Mouse (Mus musculus) adipocyte (in vitro differentiated cells): ENCODE measurements at regions not wholly inside any gene's neighbourhood (a gene's known extent, or its start where the extent isn't known, plus 50 kb on each side); places are given as distances from the start of the nearest gene placed in this dataset.

ENCODE experiments used
- DNase-seq: peaks from one replicate; pipeline ENCODE4 v3.0.0-alpha.2; 2016; ENCODE audit warnings: low spot score

DNA sequence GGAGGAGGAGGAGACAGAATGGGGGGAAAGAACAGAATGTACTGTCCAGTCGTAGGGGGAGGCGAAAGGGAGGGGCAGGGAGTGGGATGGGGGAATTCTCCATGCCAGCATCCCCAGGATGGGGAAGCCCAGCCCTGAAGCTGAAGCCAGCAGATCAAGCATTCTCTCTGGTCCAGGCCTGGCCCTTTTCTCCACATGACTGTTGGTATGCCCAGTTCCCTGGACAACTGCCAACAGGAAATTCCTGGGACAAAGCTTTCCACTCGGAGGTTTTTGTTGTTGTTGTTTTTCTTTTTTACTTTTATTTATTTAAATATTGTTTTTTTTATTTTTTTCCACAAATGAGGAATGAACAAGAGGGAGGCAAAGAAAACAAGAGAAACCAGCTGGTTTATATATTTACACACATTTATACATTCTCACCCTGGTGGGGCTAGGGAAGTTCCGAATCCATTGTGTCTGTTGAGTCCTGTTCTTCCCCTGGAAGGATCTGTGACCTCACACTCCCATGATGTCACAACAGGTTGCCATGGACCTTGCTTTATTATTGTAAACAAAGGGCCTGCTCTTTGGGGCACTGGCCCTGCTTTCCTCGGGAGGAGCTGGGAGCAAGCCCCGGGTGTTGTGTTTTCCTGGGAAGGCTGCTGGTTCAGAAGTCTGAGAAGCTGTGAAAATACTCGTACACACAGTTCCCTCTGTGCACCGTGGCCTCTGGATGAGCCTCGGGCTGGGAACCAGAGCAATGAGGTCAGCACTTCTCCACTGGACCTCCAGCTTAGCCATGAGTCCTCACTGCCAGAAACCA, 135.5 kb upstream of the Med13l start:
- peak; percentile 96 for DNase-seq

DNA sequence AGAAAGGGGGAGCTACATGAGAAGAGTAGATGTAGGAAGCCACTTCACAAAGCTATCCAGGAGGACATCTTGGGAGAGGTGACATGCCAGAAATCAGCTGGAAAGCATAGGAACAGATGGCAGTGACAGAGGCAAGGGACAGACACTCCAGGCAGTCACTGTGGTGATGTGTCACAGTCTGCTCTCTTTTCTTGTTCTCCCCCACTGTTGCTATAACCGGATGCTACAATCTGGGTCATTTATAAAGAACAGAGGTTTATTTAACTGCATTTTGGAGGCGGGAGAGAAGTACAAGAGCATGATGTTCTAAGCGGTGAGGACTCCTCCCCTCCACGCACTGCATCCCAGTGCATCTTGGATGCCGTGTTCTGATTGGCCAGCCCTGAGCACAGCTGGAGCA, 133.8 kb upstream of the Med13l start:
- DNase-seq, result no peak

DNA sequence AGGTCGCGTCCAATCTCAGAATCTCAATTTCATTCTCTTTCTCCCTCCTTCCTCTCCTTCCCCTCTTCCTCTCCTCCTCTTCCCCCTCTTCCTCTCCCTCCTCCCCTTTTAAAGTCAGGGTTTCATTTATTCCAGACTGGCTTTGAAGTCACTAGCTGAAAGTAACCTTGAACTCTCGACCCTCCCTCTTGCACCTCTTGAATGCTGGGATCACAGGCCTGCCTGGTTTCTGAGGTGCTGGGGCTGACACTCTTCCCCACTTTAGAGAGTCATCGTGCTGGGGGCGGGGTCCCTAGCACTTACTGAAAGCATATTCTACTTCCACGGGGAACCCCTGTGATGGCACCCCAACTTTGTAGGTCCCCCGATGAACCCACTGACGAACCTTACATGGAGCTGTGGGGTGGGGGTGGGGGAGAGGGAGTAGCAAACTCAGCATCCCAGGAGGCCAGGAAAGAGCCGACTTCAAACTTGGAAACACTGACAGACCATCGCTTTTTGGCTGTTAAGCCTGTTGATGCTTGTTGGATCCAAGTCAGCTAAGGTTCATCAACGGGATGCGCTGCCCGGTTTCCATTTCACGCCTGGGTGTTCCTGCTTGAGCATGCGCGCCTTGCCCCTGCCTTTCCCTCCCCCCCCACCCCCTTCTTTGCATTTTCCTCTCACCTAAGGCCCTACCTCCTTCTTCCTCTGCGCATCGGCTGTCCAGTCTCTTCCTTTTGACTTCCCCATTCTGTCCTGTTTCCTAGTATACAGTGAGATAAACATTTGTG, 132.0 kb upstream of the Med13l start:
- no peak for DNase-seq

GRCm38 (mm10) chr5:118433599-118433998, 126.9 kb upstream of the Med13l start:
- no peak for DNase-seq

DNA sequence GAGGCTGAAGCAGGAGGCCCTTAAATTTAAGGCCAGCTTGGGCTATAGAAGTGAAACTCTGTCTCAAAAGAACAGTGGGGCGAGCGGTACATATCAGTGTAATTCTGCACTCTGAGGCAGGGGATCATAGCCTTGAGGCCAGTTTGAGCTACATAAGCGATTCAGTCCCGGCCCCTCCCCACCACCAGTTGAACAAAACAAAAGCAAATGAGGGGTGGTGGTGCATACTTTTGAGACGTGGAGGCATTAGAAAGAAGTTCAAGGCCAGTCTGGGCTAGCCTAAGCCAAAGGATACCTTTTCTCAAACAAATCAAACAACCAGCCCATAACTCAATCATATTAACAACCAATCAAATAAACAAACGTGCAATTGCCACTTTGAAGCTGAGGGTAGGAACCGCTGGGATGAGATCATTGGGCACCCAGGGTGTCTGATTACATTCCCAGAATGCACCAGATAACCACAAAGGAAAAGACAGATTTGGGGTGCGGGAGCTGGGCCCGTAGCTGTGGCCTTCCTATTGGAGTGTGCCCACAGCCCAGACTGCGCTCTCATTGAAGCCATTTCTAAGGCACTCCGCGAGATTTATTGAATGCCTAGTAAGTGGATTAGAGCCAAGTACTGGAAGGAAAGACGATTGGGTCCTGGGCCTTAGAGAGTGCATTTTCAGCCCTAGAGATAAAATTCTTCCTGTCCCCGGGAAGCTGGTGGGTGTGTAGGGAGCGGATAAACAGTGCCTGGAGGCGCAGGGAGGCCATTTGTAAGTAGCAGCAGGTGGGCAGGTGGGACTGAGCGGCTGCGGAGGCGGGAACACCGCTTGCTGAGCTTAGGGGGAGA, 125.5 kb upstream of the Med13l start:
- no peak for DNase-seq

DNA sequence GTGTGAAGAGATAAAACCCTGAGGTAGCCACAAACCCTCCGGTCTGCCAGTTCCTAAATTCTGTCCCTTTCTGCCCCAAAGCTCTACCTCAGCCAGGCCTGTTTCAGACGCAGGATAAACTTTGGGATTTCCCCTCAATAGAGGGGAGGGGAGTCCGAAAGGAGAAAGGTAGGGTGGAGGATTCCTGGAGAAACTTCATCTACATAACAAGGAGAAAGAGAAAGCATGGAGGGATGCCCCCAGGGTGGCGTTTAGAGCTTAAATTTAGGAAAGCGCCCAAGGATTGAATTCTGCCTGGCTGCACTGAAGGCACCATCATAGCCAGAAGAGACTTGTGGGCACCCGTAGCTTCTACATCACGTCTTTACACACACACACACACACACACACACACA, 124.9 kb upstream of the Med13l start:
- DNase-seq, result no peak

GRCm38 (mm10) chr5:118436035-118436434, 124.4 kb upstream of the Med13l start:
- no peak for DNase-seq

GRCm38 (mm10) chr5:118436474-118437306, 123.8 kb upstream of the Med13l start:
- no peak for DNase-seq

- no peak for DNase-seq
These were observed 123.2 kb upstream of the Med13l start for GRCm38 (mm10) chr5:118437307-118437610.

- DNase-seq, result peak; percentile 71
These were observed 122.5 kb upstream of the Med13l start for GRCm38 (mm10) chr5:118438016-118438415.

- no peak for DNase-seq
These were observed 115.8 kb upstream of the Med13l start for GRCm38 (mm10) chr5:118444538-118445251.

- no peak for DNase-seq
These were observed 115.1 kb upstream of the Med13l start for GRCm38 (mm10) chr5:118445252-118445987.

GRCm38 (mm10) chr5:118445988-118446280, 114.5 kb upstream of the Med13l start:
- no peak for DNase-seq

- DNase-seq, result no peak
These were observed 113.6 kb upstream of the Med13l start for GRCm38 (mm10) chr5:118446878-118447277.

GRCm38 (mm10) chr5:118447366-118447765, 113.1 kb upstream of the Med13l start:
- DNase-seq, result peak; percentile 58

DNA sequence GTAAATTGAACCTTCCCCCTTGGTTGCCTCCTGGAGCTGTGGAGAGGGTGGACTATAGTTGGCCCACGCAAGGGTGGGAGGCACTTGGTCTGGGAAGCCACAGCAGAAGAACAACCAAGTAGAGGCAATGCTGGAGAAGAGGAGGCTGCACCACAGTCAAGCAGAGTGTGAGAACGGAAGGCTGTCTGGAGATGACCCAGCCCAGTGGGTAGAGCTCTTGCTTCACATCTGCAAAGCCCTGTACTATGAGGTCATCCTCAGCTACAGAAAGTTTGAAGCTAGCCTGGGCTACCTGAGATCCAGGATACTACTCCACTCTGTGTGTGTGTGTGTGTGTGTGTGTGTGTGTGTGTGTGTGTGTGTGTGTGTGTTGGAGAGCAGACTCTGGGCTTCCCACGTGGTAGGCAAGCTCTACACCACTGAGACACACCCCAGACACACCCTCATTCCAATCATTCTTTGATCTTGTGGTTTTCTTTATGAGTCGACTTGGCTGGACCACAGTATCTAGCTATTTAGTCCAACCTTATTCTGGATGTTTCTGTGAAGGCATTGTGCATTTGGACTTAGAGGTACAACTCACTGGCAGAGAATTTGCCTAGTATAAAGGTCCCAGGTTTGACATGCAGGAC, 111.5 kb upstream of the Med13l start:
- DNase-seq, result no peak

DNA sequence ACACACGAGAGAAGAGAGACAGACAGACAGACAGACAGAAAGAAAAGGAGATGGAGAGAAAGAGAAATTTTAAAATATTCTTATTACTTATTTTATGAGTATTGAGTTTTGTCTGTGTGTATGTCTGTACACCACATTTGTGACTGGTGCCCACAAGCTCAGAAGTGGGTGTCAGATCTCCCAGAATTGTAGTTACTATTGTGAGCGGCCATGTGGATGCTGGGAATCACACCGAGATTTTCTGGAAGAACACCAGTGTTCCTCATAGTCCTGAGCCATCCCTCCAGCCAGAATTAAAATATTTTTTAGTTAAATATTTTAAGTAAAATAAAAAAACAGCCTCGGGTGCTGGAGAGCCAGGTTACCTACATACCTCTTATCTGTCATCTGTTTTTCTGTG, 110.6 kb upstream of the Med13l start:
- no peak for DNase-seq

DNA sequence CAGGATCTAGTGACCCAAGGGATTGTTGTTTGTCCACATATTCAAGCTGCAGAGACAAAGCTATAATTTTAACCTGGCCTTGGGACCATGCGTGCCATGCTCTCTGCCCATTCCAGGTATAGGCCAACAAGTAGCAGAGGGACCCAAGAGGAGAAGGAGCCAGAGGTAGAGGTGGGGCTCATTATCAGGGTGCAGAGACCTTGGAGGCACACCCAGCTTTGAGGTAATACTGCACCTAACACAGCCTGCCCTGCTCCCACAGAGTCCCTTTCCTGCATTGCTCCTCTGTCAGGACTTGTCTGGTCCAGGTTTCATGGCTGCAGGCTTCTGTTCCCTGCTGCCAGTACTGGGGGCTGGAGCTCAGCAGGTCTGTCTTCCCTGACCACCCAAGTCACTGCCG, 108.4 kb upstream of the Med13l start:
- DNase-seq, result no peak

GRCm38 (mm10) chr5:118454096-118454495, 106.4 kb upstream of the Med13l start:
- no peak for DNase-seq

- peak; percentile 85 for DNase-seq
These were observed 101.6 kb upstream of the Med13l start for GRCm38 (mm10) chr5:118458727-118459390.
